Mouse (Mus musculus): Measurements from ENCODE around the gene Ubqlnl. TPM values are rescaled to one million over a fixed set of nuclear protein-coding genes. Genes with fewer than 3 reads are reported as not detected.

Gene Ubqlnl
- polyA plus RNA-seq, 1 experiment = not detected

- H3K9me3 ChIP-seq (replicated peaks; ENCODE audit: control insufficient read depth, insufficient read depth, low read length, poor library complexity, severe bottlenecking) = no peaks in the 10 kb centered on the region; the same call in 1 of the 2 replicates
- TF ChIP-seq CTCF (IDR thresholded peaks at IDR 0.05; ENCODE audit: low read depth, low read length) (no peak), EP300 (IDR thresholded peaks at IDR 0.05; ENCODE audit: insufficient read depth, low read depth, low read length) (no peak), POLR2A (IDR thresholded peaks at IDR 0.05; ENCODE audit: insufficient read depth, low read length) (no peak)
Measured at GRCm38 (mm10) chr7:104178422-104179054, 28.2 kb upstream of the Ubqlnl start.

GRCm38 (mm10) chr7:104175085-104175484, 24.7 kb upstream of the Ubqlnl start:
- H3K9ac ChIP-seq (ENCODE audit: low read depth, poor library complexity, severe bottlenecking) = no peak overlapping the region
- H3K27me3 ChIP-seq (ENCODE audit: control insufficient read depth, insufficient read depth, low read length, poor library complexity, severe bottlenecking) = no peaks in the 10 kb centered on the region
- no peaks in the 10 kb centered on the region for H3K36me3 ChIP-seq (ENCODE audit: control insufficient read depth, insufficient read depth, low read length, poor library complexity, severe bottlenecking)
- TF ChIP-seq CTCF (IDR thresholded peaks at IDR 0.05; ENCODE audit: low read depth, low read length) = no peak
- no peak for TF ChIP-seq EP300 (IDR thresholded peaks at IDR 0.05; ENCODE audit: insufficient read depth, low read depth, low read length)
- TF ChIP-seq POLR2A (IDR thresholded peaks at IDR 0.05; ENCODE audit: insufficient read depth, low read length) = no peak
- no peaks in the 10 kb centered on the region for H3K4me1 ChIP-seq (ENCODE audit: control insufficient read depth, insufficient read depth, low read length)
- H3K27ac ChIP-seq (ENCODE audit: insufficient read depth, low read length) = no peak overlapping the region
- H3K9me3 ChIP-seq (replicated peaks; ENCODE audit: control insufficient read depth, insufficient read depth, low read length, poor library complexity, severe bottlenecking) = no peaks in the 10 kb centered on the region
- H3K4me3 ChIP-seq (ENCODE audit: low read depth, low read length) = no peak overlapping the region

More at GRCm38 (mm10) chr7:104178422-104179054, 28.2 kb upstream of the Ubqlnl start:
- Histone ChIP-seq H3K27ac (ENCODE audit: insufficient read depth, low read length) (no peak overlapping the region), H3K27me3 (ENCODE audit: control insufficient read depth, insufficient read depth, low read length, poor library complexity, severe bottlenecking) (no peaks in the 10 kb centered on the region), H3K4me3 (ENCODE audit: low read depth, low read length) (no peak overlapping the region), H3K9ac (ENCODE audit: low read depth, poor library complexity, severe bottlenecking) (no peak overlapping the region), H3K36me3 (ENCODE audit: control insufficient read depth, insufficient read depth, low read length, poor library complexity, severe bottlenecking) (no peaks in the 10 kb centered on the region), H3K4me1 (ENCODE audit: control insufficient read depth, insufficient read depth, low read length) (no peaks in the 10 kb centered on the region)

GRCm38 (mm10) chr7:104169634-104170204, 19.4 kb upstream of the Ubqlnl start:
- H3K9me3 ChIP-seq (replicated peaks; ENCODE audit: control insufficient read depth, insufficient read depth, low read length, poor library complexity, severe bottlenecking) = no peaks in the 10 kb centered on the region
- H3K27me3 ChIP-seq (ENCODE audit: control insufficient read depth, insufficient read depth, low read length, poor library complexity, severe bottlenecking) = no peaks in the 10 kb centered on the region
- H3K4me1 ChIP-seq (ENCODE audit: control insufficient read depth, insufficient read depth, low read length) = no peaks in the 10 kb centered on the region
- TF ChIP-seq POLR2A (IDR thresholded peaks at IDR 0.05; ENCODE audit: insufficient read depth, low read length) = no peak
- no peak for TF ChIP-seq CTCF (IDR thresholded peaks at IDR 0.05; ENCODE audit: low read depth, low read length)
- TF ChIP-seq EP300 (IDR thresholded peaks at IDR 0.05; ENCODE audit: insufficient read depth, low read depth, low read length) = no peak
- no peaks in the 10 kb centered on the region for H3K36me3 ChIP-seq (ENCODE audit: control insufficient read depth, insufficient read depth, low read length, poor library complexity, severe bottlenecking)
- no peak overlapping the region for H3K4me3 ChIP-seq (ENCODE audit: low read depth, low read length)
- no peak overlapping the region for H3K9ac ChIP-seq (ENCODE audit: low read depth, poor library complexity, severe bottlenecking)
- H3K27ac ChIP-seq (ENCODE audit: insufficient read depth, low read length) = no peak overlapping the region

- H3K4me1 ChIP-seq (ENCODE audit: control insufficient read depth, insufficient read depth, low read length) = no peaks in the 10 kb centered on the region
- H3K9ac ChIP-seq (ENCODE audit: low read depth, poor library complexity, severe bottlenecking) = no peak overlapping the region
- no peaks in the 10 kb centered on the region for H3K9me3 ChIP-seq (replicated peaks; ENCODE audit: control insufficient read depth, insufficient read depth, low read length, poor library complexity, severe bottlenecking)
- no peak overlapping the region for H3K27ac ChIP-seq (ENCODE audit: insufficient read depth, low read length)
- H3K36me3 ChIP-seq (ENCODE audit: control insufficient read depth, insufficient read depth, low read length, poor library complexity, severe bottlenecking) = no peaks in the 10 kb centered on the region
- H3K4me3 ChIP-seq (ENCODE audit: low read depth, low read length) = no peak overlapping the region
- H3K27me3 ChIP-seq (ENCODE audit: control insufficient read depth, insufficient read depth, low read length, poor library complexity, severe bottlenecking) = no peaks in the 10 kb centered on the region
- no peak for TF ChIP-seq EP300 (IDR thresholded peaks at IDR 0.05; ENCODE audit: insufficient read depth, low read depth, low read length)
- no peak for TF ChIP-seq POLR2A (IDR thresholded peaks at IDR 0.05; ENCODE audit: insufficient read depth, low read length)
- no peak for TF ChIP-seq CTCF (IDR thresholded peaks at IDR 0.05; ENCODE audit: low read depth, low read length)
Measured at GRCm38 (mm10) chr7:104167105-104167504, 16.7 kb upstream of the Ubqlnl start.

- H3K4me1 ChIP-seq (ENCODE audit: control insufficient read depth, insufficient read depth, low read length) = no peaks in the 10 kb centered on the region
- H3K9me3 ChIP-seq (replicated peaks; ENCODE audit: control insufficient read depth, insufficient read depth, low read length, poor library complexity, severe bottlenecking) = no peaks in the 10 kb centered on the region
- TF ChIP-seq POLR2A (IDR thresholded peaks at IDR 0.05; ENCODE audit: insufficient read depth, low read length) (no peak), EP300 (IDR thresholded peaks at IDR 0.05; ENCODE audit: insufficient read depth, low read depth, low read length) (no peak), CTCF (IDR thresholded peaks at IDR 0.05; ENCODE audit: low read depth, low read length) (no peak)
- H3K9ac ChIP-seq (ENCODE audit: low read depth, poor library complexity, severe bottlenecking) = no peak within 1 kb of the TSS
- H3K27ac ChIP-seq (ENCODE audit: insufficient read depth, low read length) = no peak within 1 kb of the TSS
- no peaks in the 10 kb centered on the region for H3K36me3 ChIP-seq (ENCODE audit: control insufficient read depth, insufficient read depth, low read length, poor library complexity, severe bottlenecking)
- no peaks in the 10 kb centered on the region for H3K27me3 ChIP-seq (ENCODE audit: control insufficient read depth, insufficient read depth, low read length, poor library complexity, severe bottlenecking)
- no peak within 1 kb of the TSS for H3K4me3 ChIP-seq (ENCODE audit: low read depth, low read length)
Measured at GRCm38 (mm10) chr7:104143179-104143578, 7.2 kb downstream of the Ubqlnl start, which contains the start of gene Ubqln3. Ubqln3 (minus strand) TSS chr7:104143279.

GRCm38 (mm10) chr7:104137305-104137704, 13.1 kb downstream of the Ubqlnl start, which contains the start of gene Olfr643:
Olfr643 (minus strand) TSS chr7:104137405.
- H3K4me3 ChIP-seq (ENCODE audit: low read depth, low read length) = no peak within 1 kb of the TSS
- TF ChIP-seq EP300 (IDR thresholded peaks at IDR 0.05; ENCODE audit: insufficient read depth, low read depth, low read length) (no peak), CTCF (IDR thresholded peaks at IDR 0.05; ENCODE audit: low read depth, low read length) (no peak), POLR2A (IDR thresholded peaks at IDR 0.05; ENCODE audit: insufficient read depth, low read length) (no peak)
- H3K36me3 ChIP-seq (ENCODE audit: control insufficient read depth, insufficient read depth, low read length, poor library complexity, severe bottlenecking) = no peaks in the 10 kb centered on the region

More at GRCm38 (mm10) chr7:104137305-104137704, 13.1 kb downstream of the Ubqlnl start, which contains the start of gene Olfr643:
- Histone ChIP-seq H3K9ac (ENCODE audit: low read depth, poor library complexity, severe bottlenecking) (no peak within 1 kb of the TSS), H3K27ac (ENCODE audit: insufficient read depth, low read length) (no peak within 1 kb of the TSS), H3K9me3 (replicated peaks; ENCODE audit: control insufficient read depth, insufficient read depth, low read length, poor library complexity, severe bottlenecking) (no peaks in the 10 kb centered on the region), H3K27me3 (ENCODE audit: control insufficient read depth, insufficient read depth, low read length, poor library complexity, severe bottlenecking) (no peaks in the 10 kb centered on the region), H3K4me1 (ENCODE audit: control insufficient read depth, insufficient read depth, low read length) (no peaks in the 10 kb centered on the region)

Data from ES-Bruce4 (cell line).